Mouse (Mus musculus): ENCODE data around the gene Frem1. TPM values are rescaled to one million over a fixed set of nuclear protein-coding genes. Genes with fewer than 3 reads are reported as not detected.

The Frem1 gene
- 1.9 and 2.8 TPM in 2 replicates for polyA plus RNA-seq (2012; rRNA removed)

DNA sequence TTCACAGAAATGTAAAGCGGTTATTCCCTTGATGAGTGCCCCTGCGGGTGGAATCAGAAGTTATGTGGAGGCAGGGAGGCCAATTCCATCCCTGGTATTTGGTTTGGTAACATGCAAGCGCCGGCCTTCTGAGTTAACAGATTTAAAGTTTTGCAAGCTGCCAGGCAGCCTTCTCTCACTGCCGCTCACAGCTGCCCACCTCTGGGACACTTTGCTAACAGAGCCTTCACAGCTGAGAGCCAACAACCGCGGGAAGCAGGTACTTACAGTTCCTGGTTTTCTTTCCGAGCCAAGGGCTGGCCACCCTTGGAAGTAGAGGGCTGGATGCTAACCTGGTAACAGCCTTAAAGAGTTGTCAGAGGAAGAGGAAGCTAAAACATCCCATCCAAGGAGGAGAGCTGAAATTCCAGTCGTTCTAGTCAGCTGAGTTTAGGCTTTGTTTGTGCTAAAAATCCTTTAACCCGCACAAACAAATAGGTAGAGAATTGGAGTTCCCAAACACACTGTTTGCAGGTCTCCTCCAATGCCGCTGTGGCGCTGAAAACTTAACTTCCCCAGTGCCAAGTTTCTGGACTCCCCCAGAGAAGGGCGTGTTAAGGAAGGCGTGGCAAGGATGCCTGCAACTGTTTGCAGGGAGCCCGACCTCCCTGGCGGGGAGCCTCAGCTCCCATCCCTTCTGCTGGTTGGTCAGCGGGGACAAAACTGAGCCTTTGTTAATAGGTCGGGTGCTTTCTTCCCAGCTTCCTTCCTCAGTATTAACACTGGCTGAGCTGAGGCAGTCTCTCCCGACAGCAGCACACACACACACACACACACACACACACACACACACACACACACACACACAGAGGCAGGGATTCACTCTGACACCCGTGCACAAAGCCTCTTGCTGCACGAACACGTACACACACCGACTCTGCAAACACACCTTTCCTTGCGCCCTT lies at the start of gene Frem1:
Gene Frem1 (minus strand): TSS at position 706 of the 944 bp plus-strand sequence.
- no peak for TF ChIP-seq POLR2A (IDR thresholded peaks at IDR 0.05; ENCODE audit: control insufficient read depth, low read depth, low read length)
- no peak for TF ChIP-seq CTCF (IDR thresholded peaks at IDR 0.05; ENCODE audit: control insufficient read depth, insufficient read depth, insufficient replicate concordance, low read depth, low read length)
- Histone ChIP-seq H3K4me3 (ENCODE audit: control insufficient read depth, low read depth, low read length) (peak within 1 kb of the TSS; percentile 14; the same call in 1 of the 2 replicates), H3K27me3 (ENCODE audit: control insufficient read depth, insufficient read depth, low read length) (no peaks in the 10 kb centered on the region), H3K27ac (ENCODE audit: control insufficient read depth, insufficient read depth, low read depth, low read length) (no peak within 1 kb of the TSS), H3K36me3 (ENCODE audit: control insufficient read depth, insufficient read depth, low read length) (no peaks in the 10 kb centered on the region), H3K4me1 (ENCODE audit: control insufficient read depth, insufficient read depth, low read length) (peaks cover 4% of the 10 kb centered on the region; the same call in 1 of the 2 replicates)

DNA sequence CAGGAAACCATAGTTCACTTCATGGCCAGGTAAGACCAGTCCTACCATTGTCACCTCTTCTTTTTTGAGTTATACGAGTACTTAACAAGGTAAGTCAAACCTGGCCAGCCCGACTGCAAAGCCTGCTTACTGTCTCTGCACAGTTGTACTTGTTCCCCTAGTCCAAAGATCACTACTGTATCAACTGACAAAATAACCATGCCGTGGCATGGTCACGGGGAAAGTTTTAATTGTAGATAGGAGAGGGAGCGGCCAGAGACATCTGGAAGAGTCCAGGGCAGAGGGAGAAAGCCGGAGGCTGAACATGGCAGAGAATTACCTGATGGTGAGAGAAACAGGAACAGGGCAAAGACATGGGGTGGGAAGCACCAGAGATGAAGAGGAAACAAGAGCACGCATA lies 46.9 kb upstream of the Frem1 start:
- Histone ChIP-seq H3K27me3 (ENCODE audit: control insufficient read depth, insufficient read depth, low read length) (no peaks in the 10 kb centered on the region), H3K4me1 (ENCODE audit: control insufficient read depth, insufficient read depth, low read length) (no peaks in the 10 kb centered on the region), H3K27ac (ENCODE audit: control insufficient read depth, insufficient read depth, low read depth, low read length) (no peak overlapping the region), H3K36me3 (ENCODE audit: control insufficient read depth, insufficient read depth, low read length) (no peaks in the 10 kb centered on the region), H3K4me3 (ENCODE audit: control insufficient read depth, low read depth, low read length) (no peak overlapping the region)
- no peak for TF ChIP-seq CTCF (IDR thresholded peaks at IDR 0.05; ENCODE audit: control insufficient read depth, insufficient read depth, insufficient replicate concordance, low read depth, low read length)
- no peak for TF ChIP-seq POLR2A (IDR thresholded peaks at IDR 0.05; ENCODE audit: control insufficient read depth, low read depth, low read length)

GRCm38 (mm10) chr4:83093941-83094340 lies 41.8 kb upstream of the Frem1 start:
- H3K36me3 ChIP-seq (ENCODE audit: control insufficient read depth, insufficient read depth, low read length): no peaks in the 10 kb centered on the region
- H3K4me3 ChIP-seq (ENCODE audit: control insufficient read depth, low read depth, low read length): no peak overlapping the region
- TF ChIP-seq POLR2A (IDR thresholded peaks at IDR 0.05; ENCODE audit: control insufficient read depth, low read depth, low read length): no peak
- no peak for TF ChIP-seq CTCF (IDR thresholded peaks at IDR 0.05; ENCODE audit: control insufficient read depth, insufficient read depth, insufficient replicate concordance, low read depth, low read length)
- H3K4me1 ChIP-seq (ENCODE audit: control insufficient read depth, insufficient read depth, low read length): no peaks in the 10 kb centered on the region
- H3K27ac ChIP-seq (ENCODE audit: control insufficient read depth, insufficient read depth, low read depth, low read length): no peak overlapping the region
- H3K27me3 ChIP-seq (ENCODE audit: control insufficient read depth, insufficient read depth, low read length): no peaks in the 10 kb centered on the region

- no peak overlapping the region for H3K27ac ChIP-seq (ENCODE audit: control insufficient read depth, insufficient read depth, low read depth, low read length)
- H3K27me3 ChIP-seq (ENCODE audit: control insufficient read depth, insufficient read depth, low read length): no peaks in the 10 kb centered on the region
- TF ChIP-seq POLR2A (IDR thresholded peaks at IDR 0.05; ENCODE audit: control insufficient read depth, low read depth, low read length) (no peak), CTCF (IDR thresholded peaks at IDR 0.05; ENCODE audit: control insufficient read depth, insufficient read depth, insufficient replicate concordance, low read depth, low read length) (no peak)
- no peaks in the 10 kb centered on the region for H3K4me1 ChIP-seq (ENCODE audit: control insufficient read depth, insufficient read depth, low read length)
- no peak overlapping the region for H3K4me3 ChIP-seq (ENCODE audit: control insufficient read depth, low read depth, low read length)
- no peaks in the 10 kb centered on the region for H3K36me3 ChIP-seq (ENCODE audit: control insufficient read depth, insufficient read depth, low read length)
These were observed 38.7 kb upstream of the Frem1 start for GRCm38 (mm10) chr4:83090691-83091448.

DNA sequence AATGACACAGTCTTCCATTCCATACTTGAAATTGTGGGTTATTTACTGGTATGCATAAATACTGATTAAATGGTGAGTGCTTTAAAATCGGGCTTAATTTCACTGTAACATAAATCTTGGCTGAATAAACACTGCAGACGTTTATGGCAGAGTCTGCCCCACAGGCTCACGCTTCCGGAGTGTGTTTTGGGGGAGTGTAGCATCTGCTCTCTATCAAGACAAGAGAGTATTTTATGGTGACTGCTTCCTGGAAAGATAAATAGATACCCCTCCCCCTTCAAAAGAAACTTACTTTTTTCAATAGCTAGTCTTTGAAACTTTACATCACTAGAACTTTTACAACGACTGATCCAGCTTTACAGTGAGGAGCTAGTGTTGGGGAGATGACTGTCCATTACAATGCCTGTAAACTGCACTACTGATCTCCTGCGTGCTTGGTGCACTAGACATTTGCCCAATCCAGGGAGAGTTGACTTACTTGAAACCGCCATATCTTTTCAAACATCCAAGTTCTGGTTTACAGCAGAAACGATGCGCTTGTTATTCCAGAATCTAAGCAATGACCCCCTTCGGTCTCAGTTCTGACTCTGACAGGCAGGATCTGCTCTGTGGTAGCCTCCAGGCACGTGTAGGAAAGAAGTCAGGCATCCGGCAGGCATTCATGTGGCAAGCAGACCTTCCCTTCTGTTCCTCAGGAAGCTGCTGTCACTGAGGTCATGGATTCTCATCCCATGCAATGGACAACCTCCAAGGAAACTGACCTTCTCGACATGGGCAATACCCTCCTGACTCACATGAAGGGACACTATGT lies 28.4 kb upstream of the Frem1 start:
- Histone ChIP-seq H3K27ac (ENCODE audit: control insufficient read depth, insufficient read depth, low read depth, low read length) (no peak overlapping the region), H3K4me1 (ENCODE audit: control insufficient read depth, insufficient read depth, low read length) (no peaks in the 10 kb centered on the region), H3K27me3 (ENCODE audit: control insufficient read depth, insufficient read depth, low read length) (no peaks in the 10 kb centered on the region), H3K36me3 (ENCODE audit: control insufficient read depth, insufficient read depth, low read length) (no peaks in the 10 kb centered on the region), H3K4me3 (ENCODE audit: control insufficient read depth, low read depth, low read length) (no peak overlapping the region)
- TF ChIP-seq POLR2A (IDR thresholded peaks at IDR 0.05; ENCODE audit: control insufficient read depth, low read depth, low read length) (no peak), CTCF (IDR thresholded peaks at IDR 0.05; ENCODE audit: control insufficient read depth, insufficient read depth, insufficient replicate concordance, low read depth, low read length) (no peak)

- H3K4me3 ChIP-seq (ENCODE audit: control insufficient read depth, low read depth, low read length): no peak overlapping the region
- no peaks in the 10 kb centered on the region for H3K4me1 ChIP-seq (ENCODE audit: control insufficient read depth, insufficient read depth, low read length)
- no peaks in the 10 kb centered on the region for H3K36me3 ChIP-seq (ENCODE audit: control insufficient read depth, insufficient read depth, low read length)
- TF ChIP-seq POLR2A (IDR thresholded peaks at IDR 0.05; ENCODE audit: control insufficient read depth, low read depth, low read length): no peak
- no peak for TF ChIP-seq CTCF (IDR thresholded peaks at IDR 0.05; ENCODE audit: control insufficient read depth, insufficient read depth, insufficient replicate concordance, low read depth, low read length)
- no peaks in the 10 kb centered on the region for H3K27me3 ChIP-seq (ENCODE audit: control insufficient read depth, insufficient read depth, low read length)
- no peak overlapping the region for H3K27ac ChIP-seq (ENCODE audit: control insufficient read depth, insufficient read depth, low read depth, low read length)
These were observed 12.1 kb upstream of the Frem1 start for GRCm38 (mm10) chr4:83064191-83064590.

Measured in testis, adult 2 months (tissue).